Mouse (Mus musculus): ENCODE data around the gene Scaf1.

Gene Scaf1

GRCm38 (mm10) chr7:45013366-45014095 lies 2.6 kb downstream of the Scaf1 start:
- no peak for DNase-seq (ENCODE audit: low read depth)

DNA sequence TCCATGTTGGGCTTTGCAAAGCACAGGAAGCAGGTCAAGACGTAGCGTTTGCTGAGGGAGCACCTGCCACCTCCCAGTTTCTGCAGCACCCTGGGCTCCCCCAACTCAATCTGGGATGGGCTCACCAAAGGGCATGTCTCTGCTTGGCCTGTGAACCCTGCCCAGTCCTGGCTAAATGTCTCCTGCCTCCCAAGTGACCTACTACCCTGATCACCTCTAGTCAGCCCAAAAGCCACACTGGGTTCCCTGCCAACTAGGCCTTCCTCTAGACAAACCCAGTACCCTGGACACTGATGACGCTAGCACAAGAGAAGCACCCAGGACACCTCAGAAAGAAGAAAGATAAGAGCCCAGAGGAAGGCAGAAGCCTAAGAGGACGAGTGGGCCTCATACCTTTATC lies 3.3 kb downstream of the Scaf1 start:
- DNase-seq (ENCODE audit: low read depth), result no peak

DNA sequence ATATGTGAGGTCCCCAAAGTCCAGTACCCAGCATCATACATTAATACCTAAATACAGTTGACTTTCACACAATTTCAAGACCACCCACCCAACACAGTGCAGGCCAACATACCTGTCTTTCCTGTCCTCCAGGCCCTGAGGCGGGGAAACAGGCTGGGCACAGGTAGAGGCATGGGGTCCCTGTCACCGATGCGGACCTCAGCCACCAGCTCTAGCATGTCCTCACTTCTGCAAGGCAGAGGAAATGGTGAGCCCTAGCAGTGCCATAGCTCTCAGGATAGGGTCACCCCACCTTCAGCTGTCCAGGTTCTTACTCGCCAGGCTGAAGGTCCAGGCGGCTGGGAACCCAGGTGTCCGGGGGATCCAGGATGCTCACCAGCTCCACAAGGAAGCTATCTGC lies 4.2 kb downstream of the Scaf1 start:
- DNase-seq (ENCODE audit: low read depth), result no peak

DNA sequence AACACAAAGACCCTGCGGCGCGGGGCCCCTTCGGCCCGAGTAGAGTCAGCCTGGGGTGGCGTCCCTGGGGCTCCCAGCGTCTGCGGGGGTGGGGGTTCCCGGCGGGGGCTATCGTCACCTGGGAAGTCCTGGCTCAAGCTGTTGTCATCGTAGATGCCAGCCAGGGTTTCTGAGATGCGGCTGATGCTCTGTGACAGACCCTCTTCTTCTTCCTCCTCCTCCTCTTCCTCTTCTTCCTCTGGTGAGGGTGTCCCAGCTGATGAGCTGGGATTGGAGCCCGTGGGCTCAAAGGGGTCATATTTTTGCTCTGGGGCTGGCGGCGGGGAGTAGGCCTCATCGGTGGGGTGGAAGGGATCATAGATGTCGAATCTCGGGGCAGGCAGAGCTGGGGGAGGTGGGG lies 7.8 kb downstream of the Scaf1 start:
- DNase-seq (ENCODE audit: low read depth), result no peak

GRCm38 (mm10) chr7:45007846-45008245 lies 8.3 kb downstream of the Scaf1 start:
- DNase-seq (ENCODE audit: low read depth), result no peak

DNA sequence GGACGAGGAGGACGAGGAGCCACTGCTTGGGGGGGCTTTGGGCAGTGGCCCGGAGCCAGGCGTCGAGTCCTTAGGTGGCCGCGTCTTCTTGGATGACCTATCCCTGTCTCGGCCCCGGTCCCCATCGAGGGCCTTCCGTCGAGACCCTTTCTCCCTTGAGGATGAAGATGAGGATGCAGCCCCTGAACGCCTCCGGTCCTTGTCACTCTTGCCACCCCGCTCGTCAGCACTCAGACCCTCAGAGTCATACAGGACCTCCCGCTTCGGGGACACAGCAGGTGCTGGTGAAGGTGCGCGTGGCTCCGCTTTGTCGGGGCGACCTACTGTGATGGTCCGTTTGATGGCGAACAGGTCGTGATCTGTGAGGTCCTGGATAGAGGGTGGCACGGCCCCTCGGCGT lies 9.0 kb downstream of the Scaf1 start:
- DNase-seq (ENCODE audit: low read depth), result no peak

GRCm38 (mm10) chr7:45006503-45006902 lies 9.7 kb downstream of the Scaf1 start:
- no peak for DNase-seq (ENCODE audit: low read depth)

GRCm38 (mm10) chr7:45005321-45005992 lies 10.7 kb downstream of the Scaf1 start:
- DNase-seq (ENCODE audit: low read depth), result no peak

- no peak for DNase-seq (ENCODE audit: low read depth)
These were observed 11.6 kb downstream of the Scaf1 start for GRCm38 (mm10) chr7:45004546-45004945.

DNA sequence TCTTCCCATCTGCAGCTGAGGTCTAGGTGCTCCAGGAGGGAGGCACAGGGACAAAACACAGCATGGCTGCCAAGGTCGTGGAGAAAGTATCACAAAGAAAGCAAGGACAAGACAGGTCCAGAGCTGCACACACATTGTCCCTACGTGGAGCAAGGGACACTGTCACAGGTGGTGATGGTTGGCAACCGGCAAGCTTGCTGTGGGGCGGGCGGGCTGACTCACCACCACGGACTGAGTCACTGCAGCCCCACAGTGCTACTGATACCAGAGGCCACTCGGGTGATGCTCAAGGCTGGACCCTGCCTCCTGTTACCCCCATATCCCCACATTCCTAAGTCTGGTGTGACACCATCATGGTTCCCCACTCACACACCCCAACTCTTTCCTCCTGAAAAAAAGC lies 13.7 kb downstream of the Scaf1 start:
- DNase-seq (ENCODE audit: low read depth), result no peak

DNA sequence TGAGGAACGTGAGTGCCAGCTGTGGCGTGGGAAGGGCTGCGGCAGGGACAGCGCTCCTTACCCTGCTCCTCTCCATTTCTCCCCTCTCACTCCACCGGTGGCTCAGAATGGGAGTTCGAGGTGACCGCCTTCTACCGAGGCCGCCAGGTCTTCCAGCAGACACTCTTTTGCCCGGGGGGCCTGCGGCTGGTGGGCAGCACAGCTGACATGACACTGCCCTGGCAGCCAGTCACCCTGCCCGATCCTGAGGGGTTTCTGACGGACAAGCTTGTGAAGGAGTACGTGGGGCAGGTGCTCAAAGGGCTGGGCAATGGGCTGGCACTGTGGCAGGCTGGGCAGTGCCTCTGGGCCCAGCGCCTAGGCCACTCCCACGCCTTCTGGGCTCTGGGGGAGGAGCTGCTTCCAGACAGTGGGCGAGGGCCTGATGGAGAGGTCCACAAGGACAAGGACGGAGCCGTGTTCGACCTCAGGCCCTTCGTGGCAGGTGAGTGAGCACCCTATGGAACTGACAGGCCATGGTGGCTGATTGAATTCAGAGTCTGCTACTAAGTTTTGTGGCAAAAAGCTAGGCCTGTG lies 15.5 kb downstream of the Scaf1 start:
- DNase-seq (ENCODE audit: low read depth), result no peak

DNA sequence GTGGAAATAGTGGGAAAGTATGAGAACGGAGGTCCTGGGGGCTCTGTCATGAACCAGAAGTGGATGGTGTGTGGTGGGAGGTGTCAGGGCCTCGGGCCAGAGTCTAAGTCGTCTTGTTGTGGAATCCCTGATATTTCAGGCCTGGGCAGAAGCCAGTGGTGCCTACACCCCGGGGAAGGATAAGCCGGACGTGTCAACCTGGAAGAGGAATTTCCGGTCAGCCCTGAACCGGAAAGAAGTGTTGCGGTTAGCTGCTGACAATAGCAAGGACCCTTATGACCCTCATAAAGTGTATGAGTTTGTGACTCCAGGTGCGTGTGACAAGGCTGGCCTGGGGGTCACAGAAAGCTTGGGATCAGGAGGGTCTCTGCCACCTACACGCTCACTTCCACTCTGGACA lies 16.4 kb downstream of the Scaf1 start:
- no peak for DNase-seq (ENCODE audit: low read depth)

- no peak for DNase-seq (ENCODE audit: low read depth)
These were observed 17.6 kb downstream of the Scaf1 start, which contains the start of gene Bcl2l12 for GRCm38 (mm10) chr7:44998501-44998955. Bcl2l12 (minus strand) TSS chr7:44998712.

DNA sequence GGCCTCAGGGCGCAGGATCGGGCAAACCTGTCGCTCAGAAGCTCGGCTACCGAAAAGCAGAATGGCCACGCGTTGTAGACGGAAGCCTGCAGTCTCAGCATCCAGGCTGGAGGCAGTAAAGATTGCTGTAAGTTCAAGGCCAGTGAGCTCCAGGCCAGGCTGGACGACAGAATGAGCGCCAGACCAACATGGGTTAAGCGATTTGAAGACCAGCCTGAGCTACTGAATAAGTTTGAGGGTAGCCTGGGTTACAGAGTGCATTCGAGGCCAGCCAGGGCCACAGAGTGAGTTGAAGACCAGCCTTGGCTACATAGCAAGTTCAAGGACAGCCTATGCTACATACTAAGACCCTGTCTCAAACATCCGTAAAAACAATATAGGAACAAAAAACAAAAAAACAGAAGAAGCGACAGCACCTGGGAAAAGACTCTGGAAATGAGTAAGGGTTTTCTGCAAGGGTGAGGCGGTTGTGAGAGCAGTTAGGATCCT lies 18.2 kb downstream of the Scaf1 start:
- DNase-seq (ENCODE audit: low read depth), result no peak

- DNase-seq (ENCODE audit: low read depth), result peak; percentile 99
These were observed 18.8 kb downstream of the Scaf1 start, which contains the start of gene Irf3 for GRCm38 (mm10) chr7:44997231-44997939. Irf3 (plus strand) TSS chr7:44997648.

DNA sequence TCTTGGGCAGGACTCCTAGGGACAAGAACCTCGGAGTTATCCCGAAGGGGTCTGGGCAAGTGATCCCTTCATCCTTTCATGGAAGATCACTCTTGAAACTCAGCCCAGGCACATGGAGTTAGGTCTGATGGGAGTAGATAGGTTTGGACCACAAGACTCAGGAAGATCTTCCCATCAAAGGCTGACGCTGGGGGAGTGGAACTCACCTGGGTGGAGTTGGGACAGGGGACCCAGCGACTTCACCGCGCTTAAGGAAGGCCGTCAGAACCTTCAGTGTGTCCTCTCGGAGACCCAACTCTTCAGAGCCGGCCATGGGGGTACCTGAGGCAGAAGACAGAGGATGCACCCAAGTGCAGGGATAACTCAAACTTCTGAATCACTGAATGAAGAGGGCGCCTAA lies 19.5 kb downstream of the Scaf1 start:
- no peak for DNase-seq (ENCODE audit: low read depth)

DNA sequence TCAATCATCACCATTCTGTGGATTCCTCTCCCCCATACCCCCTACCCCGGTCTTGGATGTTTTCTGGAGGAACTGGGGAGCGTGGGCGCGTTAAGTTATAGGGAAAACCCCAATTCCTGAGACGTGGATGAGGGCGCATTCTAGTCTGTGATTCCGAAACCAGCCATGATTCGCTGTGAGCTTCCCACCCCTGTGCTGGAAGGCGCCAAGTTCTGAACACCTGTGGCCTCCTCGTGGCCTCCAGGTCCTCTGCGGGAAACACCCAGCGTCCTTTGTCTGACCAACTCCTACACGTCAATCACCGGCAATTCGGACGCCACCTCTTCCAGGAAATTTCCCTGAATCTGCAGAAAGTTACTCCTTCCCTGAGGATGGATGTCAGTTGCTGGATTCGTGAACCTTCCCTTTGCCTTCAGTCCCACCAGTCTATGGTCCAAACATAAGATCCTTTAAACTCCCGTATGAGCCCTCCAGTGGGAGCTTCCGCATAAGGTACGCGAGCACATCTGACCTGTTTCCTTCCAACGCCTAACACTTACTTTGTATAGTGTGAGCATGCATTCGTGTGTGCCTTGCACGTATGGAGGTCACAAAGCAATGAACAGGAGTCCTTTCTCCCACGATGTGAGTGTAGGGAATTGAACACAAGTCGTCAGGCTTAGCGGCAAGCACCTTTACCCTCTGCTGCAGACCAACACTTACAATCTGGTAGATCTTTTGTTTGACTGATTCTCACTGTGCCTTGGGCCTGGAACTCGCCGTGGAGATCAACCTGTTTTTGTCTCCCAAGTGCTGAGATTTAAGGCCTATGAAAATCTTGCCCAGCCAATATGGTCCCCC lies 29.1 kb downstream of the Scaf1 start:
- DNase-seq (ENCODE audit: low read depth), result no peak

- DNase-seq (ENCODE audit: low read depth), result peak; percentile 97
These were observed 29.8 kb downstream of the Scaf1 start, which contains the start of gene Prmt1 for GRCm38 (mm10) chr7:44986192-44986878. Prmt1 (minus strand) TSS chr7:44986568.

DNA sequence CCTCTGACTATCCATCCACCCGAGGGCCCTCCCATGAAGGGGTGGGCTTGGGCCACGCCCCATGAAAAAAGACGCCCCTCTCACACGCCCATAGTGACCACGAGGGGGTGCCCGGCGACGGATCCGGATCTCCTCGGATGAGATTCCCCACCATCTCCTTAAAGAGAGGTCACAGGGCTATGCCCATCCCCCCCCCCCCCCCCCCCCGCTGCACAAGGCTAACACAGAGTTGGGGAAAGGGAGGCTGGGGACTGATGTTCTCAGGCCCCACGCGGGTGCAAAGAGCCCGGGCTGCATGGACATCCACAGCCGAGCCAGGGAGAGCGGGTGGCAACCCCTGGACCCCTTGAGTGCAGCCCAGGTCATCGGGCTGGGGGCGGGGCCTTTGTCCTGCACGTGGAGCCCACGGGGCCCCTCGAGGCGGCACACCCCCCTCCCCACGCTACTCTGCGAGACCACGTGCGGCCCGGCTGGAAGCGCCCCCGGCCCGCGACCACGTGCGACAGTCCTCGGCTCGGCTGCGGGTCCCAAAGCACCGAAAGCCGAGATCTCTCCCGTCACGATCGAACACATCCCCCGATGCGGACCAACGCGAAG lies 30.5 kb downstream of the Scaf1 start:
- DNase-seq (ENCODE audit: low read depth), result no peak

GRCm38 (mm10) chr7:44984833-44985164 lies 31.4 kb downstream of the Scaf1 start:
- no peak for DNase-seq (ENCODE audit: low read depth)

Data from c-Kit-positive CD71-positive TER-119-negative erythroid progenitor cells, embryonic 14.5 days (primary cell).